Mouse (Mus musculus) urinary bladder, postnatal 0 days (tissue): ENCODE measurements around the gene Il13. TPM values are rescaled to one million over a fixed set of nuclear protein-coding genes. Genes with fewer than 3 reads are reported as not detected.

ENCODE experiments used
- polyA plus RNA-seq: library from polyadenylated mRNA; unstranded; fragments of >200 nt; fragmentation: Nextera tagmentation; extraction: Ambion mirVana; gene quantifications from 2 replicates; pipeline ENCODE4 v1.2.1, GENCODE M21; 2015

Gene Il13
- polyA plus RNA-seq: not detected in 2 replicates

GRCm38 (mm10) chr11:53634556-53634955 lies at the start of gene Il13:
Gene Il13, minus strand, starts transcription at chr11:53634702.

GRCm38 (mm10) chr11:53618619-53619198 lies 15.8 kb downstream of the Il13 start, which contains the start of gene Il4:
Gene Il4, minus strand, starts transcription at chr11:53618669.

Other genes starting within 250 kb of the Il13 start
- 0.26 TPM in 1 of 2 replicates, not detected in the other for gene Leap2, start 211.5 kb downstream of the Il13 start, polyA plus RNA-seq
- 931 and 948 TPM in 2 replicates for gene Uqcrq, start 203.9 kb downstream of the Il13 start, polyA plus RNA-seq
- gene Gdf9, start 203.7 kb downstream of the Il13 start, polyA plus RNA-seq: 0.54 and 0.88 TPM in 2 replicates
- 0.22 and 0.35 TPM in 2 replicates for gene Gm10447, start 177.6 kb downstream of the Il13 start, polyA plus RNA-seq
- gene Shroom1, start 177.5 kb downstream of the Il13 start, polyA plus RNA-seq: 2.8 and 4.9 TPM in 2 replicates
- gene Gm9837, start 164.2 kb downstream of the Il13 start, polyA plus RNA-seq: not detected in 2 replicates
- gene Gm9945, start 154.5 kb downstream of the Il13 start, polyA plus RNA-seq: not detected in 2 replicates
- gene Sowaha, start 154.4 kb downstream of the Il13 start, polyA plus RNA-seq: 1.7 and 1.8 TPM in 2 replicates
- 20.6 and 25.3 TPM in 2 replicates for gene Sept8, start 115.4 kb downstream of the Il13 start, polyA plus RNA-seq
- gene Kif3a, start 67.3 kb downstream of the Il13 start, polyA plus RNA-seq: 29.2 and 31.0 TPM in 2 replicates
- gene Il4, start 16.0 kb downstream of the Il13 start, polyA plus RNA-seq: 0.25 TPM in 1 of 2 replicates, not detected in the other
- 15.3 and 19.4 TPM in 2 replicates for gene Rad50, start 72.6 kb upstream of the Il13 start, polyA plus RNA-seq
- gene Il5, start 86.1 kb upstream of the Il13 start, polyA plus RNA-seq: not detected in 2 replicates
- 15.4 and 15.5 TPM in 2 replicates for gene Irf1, start 135.3 kb upstream of the Il13 start, polyA plus RNA-seq
- gene Gm17334, start 138.5 kb upstream of the Il13 start, polyA plus RNA-seq: 0.18 and 0.24 TPM in 2 replicates
- gene Gm12216, start 224.6 kb upstream of the Il13 start, polyA plus RNA-seq: 1.2 and 1.6 TPM in 2 replicates